8 mouse cellular contexts compared by ENCODE assay signal in the genomic region with DNA sequence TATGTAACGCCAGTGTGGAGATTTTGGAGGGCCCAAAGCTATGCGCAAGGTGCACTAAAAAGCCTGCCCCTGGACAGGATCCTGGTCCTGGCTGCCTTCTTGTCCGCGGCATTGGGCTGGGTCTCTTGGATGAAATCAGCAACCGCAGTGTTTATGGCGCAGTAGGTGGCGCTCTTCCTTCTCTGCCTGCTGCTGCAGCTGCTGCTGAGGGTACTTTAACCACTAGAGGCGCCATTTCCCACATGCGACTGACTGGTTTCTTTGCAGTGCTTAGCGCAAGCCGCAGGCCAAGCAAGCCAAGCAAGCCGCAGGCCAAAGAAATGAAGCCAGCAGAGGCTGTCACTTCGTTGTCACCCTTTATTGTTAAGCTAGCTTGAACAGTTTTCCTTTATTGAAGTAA. TPM values are rescaled to one million over a fixed set of nuclear protein-coding genes. Genes with fewer than 3 reads are reported as not detected.
DNase-seq lines count a peak whose midpoint lies in the region; ATAC-seq and TF ChIP-seq lines count a peak whose summit lies in the region.

No protein-coding gene starts in this region.

- H3K36me3 ChIP-seq in forebrain, postnatal 0 days (ENCODE audit: insufficient read depth): peaks cover 42% of the 10 kb centered on the region
- peaks cover 44% of the 10 kb centered on the region for H3K36me3 ChIP-seq in lung, embryonic 15.5 days

- no peak overlapping the region for H3K27ac ChIP-seq in cerebellum, adult 2 months (ENCODE audit: insufficient read depth, low read length)
- H3K27ac ChIP-seq in forebrain, postnatal 0 days (ENCODE audit: low read depth, low read length): no peak overlapping the region
- H3K27ac ChIP-seq in lung, embryonic 15.5 days: no peak overlapping the region
- H3K27ac ChIP-seq in olfactory bulb, adult 2 months (ENCODE audit: insufficient read depth, low read depth, low read length): no peak overlapping the region

- peak overlapping the region; percentile 96 for H3K9ac ChIP-seq in forebrain, postnatal 0 days
- peak overlapping the region; percentile 26; the same call in 1 of the 2 replicates for H3K9ac ChIP-seq in lung, embryonic 15.5 days

- DNase-seq in MEL-GATA-1-ER (ENCODE audit: extremely low read depth, low read depth): peak; percentile 88
- DNase-seq in cerebellum, adult 2 months: peak; percentile 96 to 97
- DNase-seq in forebrain, postnatal 0 days: peak; percentile 98
- DNase-seq in heart, postnatal 4 days: peak; percentile 96
- DNase-seq in layer of hippocampus, adult 8-10 months (ENCODE audit: low spot score in 2 of 2): peak; percentile 92 to 98
- peak; percentile 75 to 80 for DNase-seq in thymus, adult 18-20 months

- peak overlapping the region; percentile 48 for H3K4me3 ChIP-seq in cerebellum, adult 2 months (replicated peaks; ENCODE audit: insufficient read depth, low read depth, low read length)
- peak overlapping the region; percentile 97 for H3K4me3 ChIP-seq in forebrain, postnatal 0 days (ENCODE audit: low read depth, low read length)
- peak overlapping the region; percentile 98 for H3K4me3 ChIP-seq in lung, embryonic 15.5 days
- peak overlapping the region; percentile 48 for H3K4me3 ChIP-seq in olfactory bulb, adult 2 months (ENCODE audit: insufficient read depth, low read depth, low read length)

- H3K9me3 ChIP-seq in forebrain, postnatal 0 days (ENCODE audit: low read length): no peaks in the 10 kb centered on the region
- H3K9me3 ChIP-seq in lung, embryonic 15.5 days: no peaks in the 10 kb centered on the region

- under 1% methylated on average over 13 of the region's 13 CpGs for WGBS in cerebellum, adult 2 months
- under 1% methylated on average over 13 of the region's 13 CpGs for WGBS in forebrain, postnatal 0 days
- 1% methylated on average over 13 of the region's 13 CpGs for WGBS in lung, embryonic 15.5 days
- whole genome bisulfite sequencing in olfactory bulb, adult 2 months: 1% methylated on average over 13 of the region's 13 CpGs

- no peaks in the 10 kb centered on the region for H3K27me3 ChIP-seq in cerebellum, adult 2 months (ENCODE audit: control insufficient read depth, insufficient read depth, low read length)
- H3K27me3 ChIP-seq in forebrain, postnatal 0 days (ENCODE audit: insufficient read depth, low read length): no peaks in the 10 kb centered on the region
- no peaks in the 10 kb centered on the region for H3K27me3 ChIP-seq in lung, embryonic 15.5 days

- ATAC-seq in forebrain, postnatal 0 days: peak; percentile 68
- peak; percentile 20; the same call in 1 of the 2 replicates for ATAC-seq in lung, embryonic 15.5 days (ENCODE audit: borderline replicate concordance, extremely low read depth, low FRiP score, low TSS enrichment)

- H3K4me1 ChIP-seq in cerebellum, adult 2 months (ENCODE audit: control insufficient read depth, insufficient read depth, low read length): peaks cover 25% of the 10 kb centered on the region; the same call in 1 of the 2 replicates
- H3K4me1 ChIP-seq in forebrain, postnatal 0 days (ENCODE audit: insufficient read depth): peaks cover 14% of the 10 kb centered on the region
- H3K4me1 ChIP-seq in lung, embryonic 15.5 days: peaks cover 23% of the 10 kb centered on the region
- peaks cover 18% of the 10 kb centered on the region for H3K4me1 ChIP-seq in olfactory bulb, adult 2 months (ENCODE audit: control insufficient read depth, insufficient read depth, low read length)

- peak; percentile 99 for TF ChIP-seq CTCF in cerebellum, adult 2 months (IDR thresholded peaks at IDR 0.05; ENCODE audit: borderline replicate concordance, insufficient read depth, low read depth, low read length)
- TF ChIP-seq CTCF in forebrain, postnatal 0 days (IDR thresholded peaks at IDR 0.05; ENCODE audit: low read depth): peak; percentile 100
- TF ChIP-seq CTCF in olfactory bulb, adult 2 months (IDR thresholded peaks at IDR 0.05; ENCODE audit: insufficient read depth, low read depth, low read length): peak; percentile 99

- no peak; the same call in 1 of the 2 replicates for TF ChIP-seq POLR2A in cerebellum, adult 2 months (IDR thresholded peaks at IDR 0.05; ENCODE audit: borderline replicate concordance, insufficient read depth, low read length)
- no peak for TF ChIP-seq POLR2A in olfactory bulb, adult 2 months (IDR thresholded peaks at IDR 0.05; ENCODE audit: insufficient read depth, low read depth, low read length)

- peak overlapping the region; percentile 94 for H3K4me2 ChIP-seq in forebrain, postnatal 0 days (ENCODE audit: low read depth)
- H3K4me2 ChIP-seq in lung, embryonic 15.5 days: peak overlapping the region; percentile 93

RNA-seq across cellular contexts. Expression of a gene that starts 2.6 kb away (rescaled TPM):
- 991 and 1,020 TPM in 2 replicates for polyA plus RNA-seq in cerebellum, adult 2 months (2012; rRNA removed)
- 1,041 and 1,060 TPM in 2 replicates for total RNA-seq in forebrain, postnatal 0 days (2014; rRNA removed)
- 4,009 and 4,204 TPM in 2 replicates for polyA plus RNA-seq in forebrain, postnatal 0 days (2015; fragmentation: Nextera tagmentation; extraction: Ambion mirVana)
- 100 to 1,000 TPM; 366 to 373 TPM for total RNA-seq in heart, postnatal 4 days (2021)
- 1,000 to 10,000 TPM; 1,770 to 1,934 (median 1,827) TPM for total RNA-seq in layer of hippocampus, adult 8-10 months (2022)
- polyA plus RNA-seq in lung, embryonic 15.5 days (2015; fragmentation: Nextera tagmentation; extraction: Ambion mirVana): 1,739 and 1,769 TPM in 2 replicates
- 446 and 787 TPM in 2 replicates for polyA plus RNA-seq in olfactory bulb, adult 2 months (2012; ENCODE audit: insufficient read depth, insufficient read length, low replicate concordance, missing spikeins)

RNA-seq across cellular contexts. Expression of a gene that starts 42.4 kb away (rescaled TPM):
- polyA plus RNA-seq in cerebellum, adult 2 months (2012; rRNA removed): 14.8 and 16.9 TPM in 2 replicates
- 24.3 and 25.1 TPM in 2 replicates for total RNA-seq in forebrain, postnatal 0 days (2014; rRNA removed)
- polyA plus RNA-seq in forebrain, postnatal 0 days (2015; fragmentation: Nextera tagmentation; extraction: Ambion mirVana): 13.1 and 13.3 TPM in 2 replicates
- 10 to 100 TPM; 14.4 to 14.8 TPM for total RNA-seq in heart, postnatal 4 days (2021)
- total RNA-seq in layer of hippocampus, adult 8-10 months (2022): 10 to 100 TPM; 16.5 to 21.9 (median 18.1) TPM
- polyA plus RNA-seq in lung, embryonic 15.5 days (2015; fragmentation: Nextera tagmentation; extraction: Ambion mirVana): 13.2 and 14.7 TPM in 2 replicates
- polyA plus RNA-seq in olfactory bulb, adult 2 months (2012; ENCODE audit: insufficient read depth, insufficient read length, low replicate concordance, missing spikeins): not detected in 2 replicates

Comparison
In these comparisons a context has a peak if more than half of its experiments do, and no peak if none do; other contexts are left out.
1. H3K4me3 ChIP-seq: peak in every context shown above with its lines; median percentile 98 in lung, embryonic 15.5 days; 97 in forebrain, postnatal 0 days; 48 in cerebellum, adult 2 months; 48 in olfactory bulb, adult 2 months.